Mouse (Mus musculus) MEL (cell line): ENCODE results near the gene Akt1. TPM values are rescaled to one million over a fixed set of nuclear protein-coding genes. Genes with fewer than 3 reads are reported as not detected.

ENCODE experiments used
- DNase-seq: peaks from one replicate; pipeline ENCODE4 v3.0.0; 2011; ENCODE audit warnings: low read depth, low spot score
- H3K27ac ChIP-seq: 2 replicates; pipeline ENCODE4 v1.5.1; 2012; ENCODE audit warnings: low read depth, mild to moderate bottlenecking, control low read depth, low read length, moderate library complexity; ENCODE audit not compliant: control insufficient read depth
- H3K27me3 ChIP-seq, 2 experiments: fragments of 150-350 bp in 1 of 2; sonication (generic) in 1 of 2; 2 replicates each; pipeline ENCODE4 v1.6.1; 2012; ENCODE audit warnings: low read length in 2 of 2, mild to moderate bottlenecking in 2 of 2, improper control_type of control experiment in 1 of 2, moderate library complexity in 1 of 2; ENCODE audit not compliant: insufficient read depth in 2 of 2, control insufficient read depth in 1 of 2
- H3K36me3 ChIP-seq, 2 experiments: 2 replicates each; pipeline ENCODE4 v1.6.1; 2012 to 2014; ENCODE audit warnings: low read length in 2 of 2, improper control_type of control experiment in 1 of 2, inconsistent platforms in 1 of 2, mild to moderate bottlenecking in 1 of 2; ENCODE audit not compliant: insufficient read depth in 2 of 2, control insufficient read depth in 1 of 2
- H3K4me1 ChIP-seq, 2 experiments: fragments of 150-350 bp in 1 of 2; sonication (generic) in 1 of 2; 2 replicates each; pipeline ENCODE4 v1.6.1; 2012; ENCODE audit warnings: low read length in 2 of 2, improper control_type of control experiment in 1 of 2, mild to moderate bottlenecking in 1 of 2; ENCODE audit not compliant: insufficient read depth in 2 of 2, control insufficient read depth in 1 of 2
- H3K4me3 ChIP-seq, 2 experiments: fragments of 150-350 bp in 1 of 2; sonication (generic) in 1 of 2; 2 replicates each; pipeline ENCODE4 v1.5.1; 2012; ENCODE audit warnings: low read depth in 2 of 2, low read length in 2 of 2, mild to moderate bottlenecking in 2 of 2, moderate library complexity in 2 of 2, control low read depth in 1 of 2, improper control_type of control experiment in 1 of 2; ENCODE audit not compliant: control insufficient read depth in 1 of 2, insufficient read depth in 1 of 2
- H3K79me2 ChIP-seq: 2 replicates; pipeline ENCODE4 v1.6.1; 2012; ENCODE audit warnings: mild to moderate bottlenecking, low read length, moderate library complexity; ENCODE audit not compliant: control insufficient read depth, poor library complexity, insufficient read depth
- H3K9ac ChIP-seq: 2 replicates; pipeline ENCODE4 v1.6.1; 2012; ENCODE audit warnings: low read depth, mild to moderate bottlenecking, control low read depth, low read length, moderate library complexity; ENCODE audit not compliant: control insufficient read depth, poor library complexity, severe bottlenecking
- H3K9me3 ChIP-seq: fragments of 150-350 bp; sonication (generic); replicated peaks from 2 replicates; pipeline ENCODE4 v1.6.1; 2012; ENCODE audit warnings: mild to moderate bottlenecking, low read length, improper control_type of control experiment, moderate library complexity; ENCODE audit not compliant: insufficient read depth
- CTCF ChIP-seq, 3 experiments: IDR thresholded peaks in 2 of 3; conservative IDR thresholded peaks in 1 of 3; 2 replicates each; pipeline ENCODE4 v1.5.1; 2011 to 2012; ENCODE audit warnings: low read length in 3 of 3, low read depth in 2 of 3, mild to moderate bottlenecking in 2 of 3, improper control_type of control experiment in 1 of 3, inconsistent platforms in 1 of 3, mixed read lengths in 1 of 3, moderate library complexity in 1 of 3; ENCODE audit not compliant: control insufficient read depth in 1 of 3, insufficient read depth in 1 of 3, poor library complexity in 1 of 3, severe bottlenecking in 1 of 3
- E2F4 ChIP-seq: IDR thresholded peaks from 2 replicates; pipeline ENCODE4 v1.6.1; 2011; ENCODE audit warnings: low read depth, low read length, improper control_type of control experiment, borderline replicate concordance
- ELF1 ChIP-seq: IDR thresholded peaks from 2 replicates; pipeline ENCODE4 v1.6.1; 2014; ENCODE audit warnings: low read depth, mild to moderate bottlenecking, inconsistent platforms, low read length, improper control_type of control experiment, moderate library complexity
- GABPA ChIP-seq: IDR thresholded peaks from 2 replicates; pipeline ENCODE4 v1.6.1; 2012; ENCODE audit warnings: low read depth, mild to moderate bottlenecking, inconsistent platforms, low read length, improper control_type of control experiment, moderate library complexity
- GATA1 ChIP-seq: IDR thresholded peaks from 2 replicates; pipeline ENCODE4 v1.6.1; 2011; ENCODE audit warnings: low read depth, low read length, improper control_type of control experiment
- MAFK ChIP-seq: IDR thresholded peaks from 2 replicates; pipeline ENCODE4 v1.6.1; 2011; ENCODE audit warnings: low read depth, mild to moderate bottlenecking, low read length, improper control_type of control experiment, borderline replicate concordance
- MYB ChIP-seq: IDR thresholded peaks from 2 replicates; pipeline ENCODE4 v1.6.1; 2011; ENCODE audit warnings: mild to moderate bottlenecking, low read depth, low read length, improper control_type of control experiment
- NRF1 ChIP-seq: IDR thresholded peaks from 2 replicates; pipeline ENCODE4 v1.6.1; 2014; ENCODE audit warnings: low read depth, mild to moderate bottlenecking, inconsistent platforms, low read length, improper control_type of control experiment, moderate library complexity; ENCODE audit not compliant: poor library complexity, insufficient read depth, severe bottlenecking
- SIN3A ChIP-seq: IDR thresholded peaks from 2 replicates; pipeline ENCODE4 v1.6.1; 2012; ENCODE audit warnings: low read length, improper control_type of control experiment, inconsistent platforms
- TCF12 ChIP-seq: IDR thresholded peaks from 2 replicates; pipeline ENCODE4 v1.6.1; 2014; ENCODE audit warnings: low read depth, mild to moderate bottlenecking, inconsistent platforms, low read length, improper control_type of control experiment, moderate library complexity
- ZMIZ1 ChIP-seq: IDR thresholded peaks from 2 replicates; pipeline ENCODE4 v1.6.1; 2012; ENCODE audit warnings: low read depth, mild to moderate bottlenecking, inconsistent platforms, low read length, improper control_type of control experiment, moderate library complexity
- polyA plus RNA-seq, 2 experiments: library from polyadenylated mRNA; stranded (reverse) in 1 of 2; unstranded in 1 of 2; fragments of >175 nt in 1 of 2; fragments of >200 nt in 1 of 2; gene quantifications; 2 replicates each; pipeline versions ENCODE4 v1.2.1 to v1.2.4; 2012; ENCODE audit warnings: low replicate concordance in 2 of 2, low read depth in 1 of 2; ENCODE audit not compliant: insufficient read length in 2 of 2, insufficient read depth in 1 of 2, missing spikeins in 1 of 2
- total RNA-seq: library from RNA; depleted of rRNA; stranded (reverse); fragments of 300-350 nt; gene quantifications from 2 replicates; pipeline ENCODE4 v1.2.3, GENCODE M21; 2012

Akt1 gene
- total and polyA plus RNA-seq, 3 experiments: 322 to 827 (median 764) TPM

- no peak overlapping the region for H3K4me3 ChIP-seq
- H3K4me1 ChIP-seq: peaks cover 35 to 50% of the 10 kb centered on the region in 2 experiments
- H3K79me2 ChIP-seq: peaks cover 6% of the 10 kb centered on the region; the same call in 1 of the 2 replicates
- H3K27me3 ChIP-seq: no peaks in the 10 kb centered on the region
- peaks cover 0 to 32% of the 10 kb centered on the region in 2 experiments; a peak in 2 of 4 replicates for H3K36me3 ChIP-seq
- TF ChIP-seq GATA1 (peak; percentile 94), GABPA (no peak), TCF12 (no peak)
- DNase-seq: peak; percentile 98
- no peaks in the 10 kb centered on the region for H3K9me3 ChIP-seq
- peak overlapping the region; percentile 4; the same call in 1 of the 2 replicates for H3K9ac ChIP-seq
- H3K27ac ChIP-seq: no peak overlapping the region
These were observed 50.9 kb downstream of the Akt1 start for GRCm38 (mm10) chr12:112623742-112624141.

GRCm38 (mm10) chr12:112621900-112622299, 52.8 kb downstream of the Akt1 start:
- DNase-seq: peak; percentile 55
- H3K9me3 ChIP-seq: no peaks in the 10 kb centered on the region
- peaks cover 28 to 49% of the 10 kb centered on the region in 2 experiments for H3K4me1 ChIP-seq
- TF ChIP-seq TCF12 (no peak), NRF1 (no peak), MYB (no peak), CTCF (IDR thresholded peaks at IDR 0.05 in 2 of 3, conservative IDR thresholded peaks at IDR 0.05 in 1 of 3; ENCODE audit: control insufficient read depth in 1 of 3, insufficient read depth in 1 of 3, low read depth in 2 of 3, low read length in 3 of 3, poor library complexity in 1 of 3, severe bottlenecking in 1 of 3) (no peak), ZMIZ1 (no peak), SIN3A (no peak), E2F4 (no peak)
- H3K36me3 ChIP-seq: peaks cover 0 to 33% of the 10 kb centered on the region in 2 experiments; a peak in 2 of 4 replicates
- no peak overlapping the region for H3K4me3 ChIP-seq
- no peaks in the 10 kb centered on the region for H3K27me3 ChIP-seq
- no peak overlapping the region for H3K27ac ChIP-seq
- H3K9ac ChIP-seq: no peak overlapping the region
- H3K79me2 ChIP-seq: peaks cover 6% of the 10 kb centered on the region; the same call in 1 of the 2 replicates

- peaks cover 6% of the 10 kb centered on the region; the same call in 1 of the 2 replicates for H3K79me2 ChIP-seq
- H3K27ac ChIP-seq: peak overlapping the region; percentile 15; the same call in 1 of the 2 replicates
- H3K9me3 ChIP-seq: no peaks in the 10 kb centered on the region
- DNase-seq: peak; percentile 77
- peak overlapping the region; percentile 73 for H3K9ac ChIP-seq
- peaks cover 0 to 29% of the 10 kb centered on the region in 2 experiments; a peak in 2 of 4 replicates for H3K36me3 ChIP-seq
- peak overlapping the region; percentile 56 to 64 for H3K4me3 ChIP-seq
- TF ChIP-seq MAFK (no peak), ELF1 (no peak)
- H3K27me3 ChIP-seq: no peaks in the 10 kb centered on the region
- peaks cover 22 to 43% of the 10 kb centered on the region in 2 experiments for H3K4me1 ChIP-seq
These were observed 54.2 kb downstream of the Akt1 start for GRCm38 (mm10) chr12:112620354-112621061.
